Mouse (Mus musculus) cerebellum, postnatal 14 days (tissue): ENCODE results near the gene Pla1a.

Experiments used
- DNase-seq, 2 experiments: peaks; one replicate each; pipeline ENCODE4 v3.0.0; 2021; ENCODE audit warnings: mixed read lengths in 2 of 2

The Pla1a gene

GRCm38 (mm10) chr16:38431446-38432185 is 1.3 kb downstream of the Pla1a start:
- DNase-seq: no peak

DNA sequence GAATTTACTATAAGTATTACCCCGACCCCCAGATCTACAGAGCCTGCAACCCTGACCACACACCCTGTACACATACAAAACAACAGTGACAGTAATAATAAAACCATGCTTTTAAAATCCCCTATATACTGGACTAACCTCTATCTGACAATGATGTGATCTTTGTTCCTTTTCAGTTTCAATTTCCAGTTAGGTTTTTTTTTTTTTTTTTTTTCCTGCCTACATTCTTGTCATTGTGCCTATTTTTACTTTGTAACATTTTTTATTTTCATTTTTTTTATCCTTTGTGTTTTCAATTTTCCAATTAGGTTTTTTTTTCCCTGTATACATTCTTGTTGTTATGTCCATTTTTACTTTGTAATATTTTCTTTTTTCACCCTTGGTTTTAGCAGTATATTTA is 7.1 kb downstream of the Pla1a start:
- no peak for DNase-seq

DNA sequence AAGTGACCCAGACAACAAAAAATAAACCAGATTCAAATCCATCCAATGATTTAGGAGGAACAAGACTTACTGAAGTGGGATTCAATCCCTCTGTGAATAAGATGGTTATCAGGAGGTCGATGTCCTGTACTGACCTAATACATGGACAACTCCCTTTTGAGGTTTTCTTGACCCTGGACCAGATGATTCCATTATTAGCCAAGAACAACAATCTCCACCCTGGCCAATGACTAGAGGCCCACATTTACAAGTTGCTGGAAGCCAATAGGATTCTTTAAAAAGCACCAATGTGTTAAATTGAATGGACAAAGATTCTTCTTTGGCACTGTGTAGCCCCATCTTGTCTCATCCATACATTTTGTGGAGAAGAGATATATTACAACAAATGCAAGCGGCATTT is 7.6 kb downstream of the Pla1a start:
- no peak for DNase-seq

DNA sequence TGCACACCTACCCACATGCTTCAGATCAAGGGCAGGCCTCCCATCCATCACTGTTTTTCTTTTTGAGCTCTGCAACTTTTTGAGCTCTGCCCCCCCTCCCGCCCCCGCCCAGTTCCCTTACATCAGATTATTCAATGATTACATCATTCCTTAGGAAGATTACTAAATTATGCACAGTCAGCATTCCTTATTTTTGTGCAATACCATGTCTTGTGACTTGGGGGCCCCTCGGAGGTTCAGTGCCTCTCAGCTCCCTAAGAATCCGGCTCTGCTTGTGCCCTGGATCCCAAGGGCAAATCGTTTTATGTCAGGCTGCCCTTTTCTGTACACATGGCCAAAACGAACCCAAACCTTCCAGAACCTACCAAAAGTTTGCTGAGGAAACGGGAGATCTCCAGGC is 18.0 kb downstream of the Pla1a start:
- no peak for DNase-seq

GRCm38 (mm10) chr16:38408416-38408815 is 24.5 kb downstream of the Pla1a start:
- DNase-seq: no peak

DNA sequence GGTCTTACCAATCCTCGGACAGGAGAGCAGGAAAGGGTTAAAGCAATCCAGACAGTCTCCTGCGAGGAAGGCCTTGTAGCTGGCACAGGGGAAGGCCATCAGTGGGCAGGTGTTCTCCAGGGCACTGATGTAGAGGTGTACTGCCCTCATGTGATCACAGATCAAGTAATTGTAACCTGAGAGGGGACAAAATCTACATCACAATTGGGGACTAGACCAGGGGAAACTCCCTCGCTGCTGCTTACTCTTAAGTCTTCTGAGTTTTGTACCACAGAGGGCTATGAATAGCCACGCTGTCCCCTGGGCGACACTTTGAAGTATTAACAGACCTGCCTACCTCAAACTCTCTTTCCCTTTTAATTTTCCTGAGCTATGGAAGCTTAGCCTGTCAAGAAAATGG is 25.4 kb downstream of the Pla1a start:
- no peak for DNase-seq

GRCm38 (mm10) chr16:38406708-38407107 is 26.2 kb downstream of the Pla1a start:
- DNase-seq: no peak

DNA sequence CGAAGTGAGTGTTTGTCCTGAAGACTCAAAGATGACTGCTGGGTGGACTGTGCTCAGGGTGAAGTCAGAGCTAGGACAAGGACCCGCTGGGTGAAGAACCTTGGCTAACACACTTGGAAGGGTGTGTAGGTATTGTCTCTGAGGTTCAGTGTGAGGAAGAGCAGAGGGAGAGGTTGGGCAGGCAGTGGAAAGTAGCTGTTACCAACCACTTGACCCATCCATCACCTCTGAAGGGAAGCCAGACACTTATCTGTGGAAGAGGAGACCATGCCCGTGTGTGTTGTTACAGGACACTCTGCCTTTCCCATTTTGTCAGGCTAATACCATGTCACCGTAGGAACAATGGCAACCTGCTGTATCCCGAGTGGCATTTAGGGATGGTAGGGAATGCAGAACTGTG is 26.7 kb downstream of the Pla1a start:
- no peak for DNase-seq

DNA sequence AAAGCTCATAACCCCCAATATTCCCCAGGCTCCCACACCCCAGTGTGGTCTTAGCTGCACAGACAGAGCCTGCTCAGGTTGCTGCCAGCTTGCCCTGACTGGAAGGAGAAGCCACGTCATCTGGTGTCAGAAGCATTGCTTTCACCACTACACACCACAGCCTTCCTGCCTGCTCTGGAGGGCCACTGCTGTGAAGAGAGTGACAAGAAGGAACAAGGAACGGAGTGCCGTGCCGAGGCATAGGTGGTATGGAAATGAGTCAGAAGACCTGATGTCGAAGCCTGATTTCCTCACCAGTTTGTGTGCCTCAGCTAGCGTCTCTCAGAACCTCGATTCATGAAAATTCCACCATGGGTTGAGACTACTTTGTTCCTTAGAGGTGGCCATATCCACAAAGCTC is 29.3 kb downstream of the Pla1a start:
- no peak for DNase-seq

GRCm38 (mm10) chr16:38401468-38401867 is 31.5 kb downstream of the Pla1a start:
- DNase-seq: no peak

GRCm38 (mm10) chr16:38400311-38400960 is 32.5 kb downstream of the Pla1a start:
- DNase-seq: peak in 1 of 2 experiments; percentile 11

DNA sequence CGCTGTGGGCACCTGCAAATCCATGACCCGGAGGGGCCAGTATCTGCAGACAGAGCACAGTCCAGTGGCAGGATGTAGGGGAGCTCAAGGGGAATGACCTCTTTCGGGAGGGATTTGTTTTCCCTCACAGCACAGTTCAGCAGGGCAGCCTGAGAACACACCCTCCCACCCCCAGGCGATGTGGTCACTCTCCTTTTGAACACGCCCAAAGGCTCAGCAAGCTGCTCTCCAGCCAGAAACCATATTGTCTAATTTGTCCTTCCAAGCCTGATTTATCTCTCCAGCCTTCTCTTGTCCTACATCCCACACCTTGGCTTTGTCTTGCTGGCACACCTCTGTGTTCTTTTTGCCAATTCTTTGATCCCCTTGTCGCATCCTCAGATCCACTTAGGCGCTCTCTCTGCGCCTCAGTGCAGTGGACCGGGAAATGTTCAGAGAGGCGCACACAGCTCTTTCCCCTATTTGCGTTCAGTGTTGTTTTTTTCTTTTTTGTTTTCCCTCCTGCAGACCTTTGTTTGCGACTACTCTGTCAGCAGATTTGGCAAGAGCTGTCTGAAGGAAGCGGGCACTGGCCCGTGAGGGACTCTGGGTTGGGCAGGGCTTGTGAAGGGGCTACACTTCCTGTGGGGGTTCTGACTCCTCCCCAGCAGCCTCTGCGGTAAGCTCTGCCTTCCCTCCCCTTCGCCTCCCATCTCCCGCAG is 33.3 kb downstream of the Pla1a start:
- DNase-seq: peak; percentile 54 to 64

DNA sequence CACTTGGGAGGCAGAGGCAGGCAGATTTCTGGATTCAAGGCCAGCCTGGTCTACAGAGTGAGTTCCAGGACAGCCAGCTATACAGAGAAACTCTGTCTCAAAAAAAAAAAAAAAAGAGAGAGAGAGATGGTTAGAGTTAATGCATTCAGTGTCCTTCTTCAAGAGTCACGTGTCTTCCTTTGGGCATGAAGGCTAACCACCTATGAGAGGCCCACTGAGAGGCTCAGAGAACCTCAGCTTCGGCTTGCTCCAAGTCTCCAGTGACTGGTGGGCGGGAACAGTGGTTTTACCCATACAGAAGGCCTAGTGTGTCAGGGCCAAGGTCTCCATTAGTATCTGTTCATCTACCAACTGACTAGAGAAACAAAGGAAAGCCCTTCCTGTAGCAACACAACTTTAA is 33.9 kb downstream of the Pla1a start:
- DNase-seq: no peak

GRCm38 (mm10) chr16:38398266-38398665 is 34.7 kb downstream of the Pla1a start:
- no peak for DNase-seq

DNA sequence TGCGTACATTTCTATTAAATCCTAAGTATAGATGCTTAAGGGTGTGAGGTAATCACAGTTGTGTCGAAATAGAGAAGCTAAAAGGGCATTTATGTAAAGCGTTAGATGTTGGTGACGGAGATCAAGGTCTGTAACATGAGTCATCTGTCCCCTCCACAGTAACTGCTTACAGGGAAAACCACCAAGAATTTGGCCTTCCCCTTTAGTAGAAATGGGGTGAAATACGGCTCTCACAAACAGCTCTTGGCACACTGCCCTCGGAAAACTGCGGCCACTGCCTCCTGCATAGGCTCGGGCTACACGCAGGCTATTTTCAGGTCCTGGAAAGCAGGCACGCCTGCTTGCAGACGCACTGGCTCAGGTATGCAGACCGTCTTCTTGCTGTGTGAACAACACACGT is 36.8 kb downstream of the Pla1a start:
- DNase-seq: peak; percentile 71 to 78

DNA sequence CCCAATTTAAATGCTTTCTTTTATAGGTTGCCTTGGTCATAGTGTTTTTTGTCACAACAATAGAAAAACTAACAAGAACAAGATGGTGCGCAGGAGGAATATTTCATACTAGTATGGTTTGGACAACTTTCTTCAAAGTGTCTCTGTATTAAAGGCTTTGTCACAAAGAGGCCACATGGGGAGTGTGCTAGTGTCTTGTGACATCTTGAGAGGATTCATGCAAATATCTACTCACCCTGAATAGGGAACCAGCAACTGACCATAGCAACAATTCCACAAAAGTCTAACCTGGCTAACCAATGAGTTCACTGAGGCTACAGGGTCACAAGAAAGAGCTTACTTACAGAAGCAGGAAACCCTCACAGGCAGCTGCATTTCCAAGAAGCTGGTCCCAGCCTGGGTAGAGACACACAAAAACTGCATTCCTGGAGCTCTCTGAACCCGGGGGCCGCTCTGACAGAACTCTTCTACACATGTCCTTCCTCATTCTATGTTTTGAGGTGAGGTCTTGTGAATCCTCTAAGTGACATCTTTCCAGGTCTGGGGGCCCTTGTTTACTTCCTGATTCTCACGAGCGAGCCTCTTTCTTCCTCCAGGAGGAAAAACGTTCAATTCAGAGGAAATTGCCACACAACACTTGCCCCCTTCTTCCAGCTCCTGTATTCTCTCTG is 37.8 kb downstream of the Pla1a start:
- no peak for DNase-seq

DNA sequence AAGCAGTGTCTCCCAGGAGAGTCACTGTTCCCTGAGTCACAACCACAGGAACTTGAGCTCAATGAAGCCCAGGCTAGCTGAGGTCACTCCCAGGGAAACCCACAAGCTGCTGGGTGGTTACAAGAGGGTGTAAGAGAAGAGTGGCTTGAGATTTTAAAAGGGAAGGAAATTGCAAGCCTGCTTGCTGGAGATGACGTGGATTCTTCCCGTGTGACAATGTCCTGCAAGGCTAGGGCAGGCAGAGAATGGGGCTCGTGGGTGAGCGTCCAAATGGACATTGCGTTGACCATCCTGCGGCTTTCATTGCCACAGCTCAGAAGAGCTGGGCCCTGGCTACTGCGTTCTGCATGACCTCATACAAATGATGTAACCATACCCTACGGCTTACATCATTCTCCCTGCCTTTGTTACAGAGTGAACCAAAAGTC is 38.7 kb downstream of the Pla1a start:
- DNase-seq: no peak

DNA sequence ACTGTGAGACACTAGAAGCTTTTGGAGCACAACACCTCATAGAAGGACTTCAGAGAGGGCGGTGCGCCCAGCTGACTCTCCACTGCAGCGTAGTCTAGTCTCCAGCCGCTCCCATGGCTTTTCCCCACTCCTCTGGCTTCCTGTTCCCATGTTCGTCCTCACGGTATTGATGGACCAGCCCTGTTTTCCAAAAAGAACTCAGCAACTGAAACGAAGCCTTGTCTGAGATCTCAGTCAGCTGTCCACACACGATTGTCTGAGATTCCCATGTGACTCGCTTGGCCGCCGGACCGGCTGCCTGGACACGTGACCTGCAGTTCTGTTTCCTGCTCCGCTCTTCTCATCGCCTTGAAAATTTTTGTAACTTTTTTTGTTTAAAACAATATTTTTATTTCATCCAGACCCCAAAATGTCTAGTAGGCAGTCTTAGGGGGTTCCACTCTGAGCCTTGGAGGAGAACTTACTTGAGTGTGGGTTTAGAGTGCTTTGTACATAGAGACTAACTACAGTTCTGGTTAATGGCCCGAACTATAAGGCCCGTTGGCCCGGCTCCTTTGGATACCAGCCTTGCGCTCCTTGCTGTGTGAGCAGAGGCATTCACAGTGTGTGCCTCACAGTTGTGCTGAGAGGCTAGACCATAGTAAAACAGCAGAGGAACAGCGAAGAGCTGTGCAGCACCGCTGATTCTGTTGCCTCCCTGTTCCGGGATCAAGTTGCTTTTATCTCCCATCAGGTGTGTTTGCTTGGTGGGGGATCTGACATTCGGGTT is 40.6 kb downstream of the Pla1a start:
- peak in 1 of 2 experiments; percentile 16 for DNase-seq

DNA sequence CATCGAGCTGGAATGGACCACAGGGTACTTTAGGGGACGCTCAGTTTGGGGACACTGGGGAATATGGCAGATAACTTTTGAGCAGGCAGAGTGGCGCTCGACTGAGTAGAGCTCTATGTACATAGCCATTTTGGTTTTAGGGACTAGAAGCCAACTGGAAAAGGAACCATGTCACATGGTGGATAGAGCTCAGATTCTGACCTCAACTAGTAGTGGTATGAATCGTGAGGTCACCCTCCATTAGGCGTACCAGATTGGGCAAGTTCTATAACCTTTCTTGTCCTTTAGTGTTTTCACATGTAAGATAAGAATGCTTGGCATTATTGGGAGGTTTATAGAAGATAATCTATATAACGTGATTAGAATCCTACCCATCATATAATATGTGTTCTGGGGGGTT is 42.6 kb downstream of the Pla1a start:
- DNase-seq: no peak

- no peak for DNase-seq
Observed at GRCm38 (mm10) chr16:38389284-38389893, 43.6 kb downstream of the Pla1a start.

- DNase-seq: no peak
Observed at GRCm38 (mm10) chr16:38388757-38389156, 44.2 kb downstream of the Pla1a start.

GRCm38 (mm10) chr16:38387389-38387788 is 45.6 kb downstream of the Pla1a start:
- no peak for DNase-seq
